ENCODE assay signal across 7 mouse cellular contexts in the genomic region with DNA sequence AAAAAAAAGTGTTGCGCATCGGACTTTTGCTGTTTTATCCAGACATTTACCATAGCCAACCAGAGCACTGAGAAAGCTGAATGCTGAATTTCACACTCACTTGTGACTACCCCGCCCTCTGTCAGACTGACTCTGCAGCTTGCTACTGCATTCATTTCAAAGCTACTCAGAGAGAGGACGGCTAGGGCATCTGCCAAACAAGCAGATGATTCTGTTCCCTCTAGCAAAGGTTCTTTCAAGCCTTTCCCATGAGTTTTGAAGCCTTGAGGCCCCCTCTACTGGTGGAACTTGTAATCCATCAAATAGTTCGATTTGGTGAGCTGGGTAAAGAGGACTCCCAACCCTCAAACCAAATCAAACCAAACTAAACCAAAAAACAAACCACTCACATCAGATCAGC. TPM values are rescaled to one million over a fixed set of nuclear protein-coding genes. Genes with fewer than 3 reads are reported as not detected.
DNase-seq lines count a peak whose midpoint lies in the region; ATAC-seq and TF ChIP-seq lines count a peak whose summit lies in the region.

No protein-coding gene starts in this region.

- peak overlapping the region; percentile 49 for H3K4me2 ChIP-seq in hindbrain, postnatal 0 days (ENCODE audit: low read depth, low read length)

- WGBS in hindbrain, postnatal 0 days = 19% methylated on average over 5 of the region's 5 CpGs

- no peaks in the 10 kb centered on the region for H3K36me3 ChIP-seq in hindbrain, postnatal 0 days (ENCODE audit: insufficient read depth, low read length)

- ATAC-seq in activated CD4-positive, CD25-positive, alpha-beta regulatory T cell, adult 4 months = peak; percentile 87
- ATAC-seq in hindbrain, postnatal 0 days = peak; percentile 83

- no peaks in the 10 kb centered on the region for H3K9me3 ChIP-seq in hindbrain, postnatal 0 days (ENCODE audit: low read length)

- H3K27ac ChIP-seq in gastrocnemius, adult 2 months = peak overlapping the region; percentile 53
- H3K27ac ChIP-seq in hindbrain, postnatal 0 days = peak overlapping the region; percentile 32; the same call in 1 of the 2 replicates

- H3K4me1 ChIP-seq in hindbrain, postnatal 0 days (ENCODE audit: insufficient read depth, low read length) = peaks cover 6% of the 10 kb centered on the region; the same call in 1 of the 2 replicates

- DNase-seq in cerebellum, postnatal 14 days = peak; percentile 83 to 88
- DNase-seq in gastrocnemius, adult 2 months = peak; percentile 37
- DNase-seq in hindbrain, postnatal 0 days (ENCODE audit: low spot score) = peak; percentile 88
- DNase-seq in left cerebral cortex, adult 18-20 months (ENCODE audit: low spot score in 2 of 2) = peak; percentile 68 to 71
- DNase-seq in lung, postnatal 36 days = peak; percentile 86
- DNase-seq in right cerebral cortex, adult 18-20 months = peak; percentile 78

- H3K4me3 ChIP-seq in gastrocnemius, adult 2 months = peak overlapping the region; percentile 61
- no peak overlapping the region for H3K4me3 ChIP-seq in hindbrain, postnatal 0 days (ENCODE audit: low read length)

- TF ChIP-seq CTCF in gastrocnemius, adult 2 months (IDR thresholded peaks at IDR 0.05) = peak; percentile 78
- TF ChIP-seq CTCF in hindbrain, postnatal 0 days (IDR thresholded peaks at IDR 0.05; ENCODE audit: low read depth) = peak; percentile 69

- intact Hi-C loops in gastrocnemius, adult 2 months (cut with DNase I) = loop anchor here (2.0 to 5.0 kb wide), 3 partner anchors 82 to 363 kb away; no protein-coding TSS in a partner anchor

- H3K9ac ChIP-seq in hindbrain, postnatal 0 days (replicated peaks; ENCODE audit: low read length) = 0 out of 2 replicates have a peak overlapping the region, but pooled peaks have one; percentile 18

- H3K27me3 ChIP-seq in hindbrain, postnatal 0 days (ENCODE audit: insufficient read depth, low read length) = no peaks in the 10 kb centered on the region

RNA-seq across cellular contexts. Expression of a gene that starts 13.0 kb away (rescaled TPM):
- polyA plus RNA-seq in activated CD4-positive, CD25-positive, alpha-beta regulatory T cell, adult 4 months (2017; shearing (Covaris generic)) = not detected
- under 1 TPM; 0.33 to 0.38 TPM for total RNA-seq in gastrocnemius, adult 2 months (2021)
- total RNA-seq in hindbrain, postnatal 0 days (2014; rRNA removed) = 0.86 and 1.9 TPM in 2 replicates
- polyA plus RNA-seq in hindbrain, postnatal 0 days (2015; fragmentation: Nextera tagmentation; extraction: Ambion mirVana) = 0.19 and 0.38 TPM in 2 replicates
- under 1 TPM; 0.37 to 0.49 TPM for total RNA-seq in left cerebral cortex, adult 18-20 months (2021)

RNA-seq across cellular contexts. Expression of a gene that starts 16.8 kb away (rescaled TPM):
- under 1 TPM; 0.93 to 0.99 TPM for polyA plus RNA-seq in activated CD4-positive, CD25-positive, alpha-beta regulatory T cell, adult 4 months (2017; shearing (Covaris generic))
- 1 to 10 TPM; 1.1 to 1.6 TPM for total RNA-seq in gastrocnemius, adult 2 months (2021)
- 8.9 and 11.4 TPM in 2 replicates for total RNA-seq in hindbrain, postnatal 0 days (2014; rRNA removed)
- 4.6 and 4.8 TPM in 2 replicates for polyA plus RNA-seq in hindbrain, postnatal 0 days (2015; fragmentation: Nextera tagmentation; extraction: Ambion mirVana)
- total RNA-seq in left cerebral cortex, adult 18-20 months (2021) = 1 to 10 TPM; 2.4 to 2.5 TPM

RNA-seq across cellular contexts. Expression of a gene that starts 26.6 kb away (rescaled TPM):
- polyA plus RNA-seq in activated CD4-positive, CD25-positive, alpha-beta regulatory T cell, adult 4 months (2017; shearing (Covaris generic)) = 1 to 10 TPM in 1 of 2 experiments, under 1 TPM in 1; 0.52 to 1.5 TPM
- total RNA-seq in gastrocnemius, adult 2 months (2021) = 1 to 10 TPM; 2.7 to 3.0 TPM
- 30.9 and 33.9 TPM in 2 replicates for total RNA-seq in hindbrain, postnatal 0 days (2014; rRNA removed)
- 16.3 and 19.2 TPM in 2 replicates for polyA plus RNA-seq in hindbrain, postnatal 0 days (2015; fragmentation: Nextera tagmentation; extraction: Ambion mirVana)
- total RNA-seq in left cerebral cortex, adult 18-20 months (2021) = 10 to 100 TPM; 11.1 to 12.4 TPM

Comparison
In these comparisons a context has a peak if more than half of its experiments do, and no peak if none do; other contexts are left out.
1. DNase-seq: peak in every context shown above with its lines; median percentile 88 in hindbrain, postnatal 0 days; 86 in lung, postnatal 36 days; 86 in cerebellum, postnatal 14 days; 78 in right cerebral cortex, adult 18-20 months; 70 in left cerebral cortex, adult 18-20 months; 37 in gastrocnemius, adult 2 months.